Mouse (Mus musculus) heart, embryonic 12.5 days (tissue): ENCODE data around the gene Nkpd1. TPM values are rescaled to one million over a fixed set of nuclear protein-coding genes. Genes with fewer than 3 reads are reported as not detected.
A peak's percentile ranks its signal among the peaks of the same experiment; 100 is the strongest.
"Not testable (repeated sequence)": the region's sequence is repeated elsewhere in the genome, so short reads cannot be mapped to it uniquely, and the experiment has no call there.

Experiments
- ATAC-seq: fragments of 200-750 bp; cut with Nextera tagmentation; 2 replicates; pipeline ENCODE4 v1.8.0; 2017; ENCODE audit warnings: moderate TSS enrichment, moderate library complexity; ENCODE audit not compliant: insufficient number of reproducible peaks, low FRiP score
- H3K27ac ChIP-seq: fragments of 300-500 bp; sonication (generic); 2 replicates; pipeline ENCODE4 v1.5.1; 2016; ENCODE audit warnings: mild to moderate bottlenecking, moderate library complexity; ENCODE audit not compliant: poor library complexity, severe bottlenecking
- H3K27me3 ChIP-seq: fragments of 300-500 bp; sonication (generic); replicated peaks from 2 replicates; pipeline ENCODE4 v1.6.1; 2016; ENCODE audit warnings: mild to moderate bottlenecking, moderate library complexity
- H3K36me3 ChIP-seq: fragments of 300-500 bp; sonication (generic); 2 replicates; pipeline ENCODE4 v1.6.1; 2016; ENCODE audit warnings: mild to moderate bottlenecking, moderate library complexity
- H3K4me1 ChIP-seq: fragments of 300-500 bp; sonication (generic); replicated peaks from 2 replicates; pipeline ENCODE4 v1.6.1; 2016; ENCODE audit warnings: mild to moderate bottlenecking
- H3K4me2 ChIP-seq: fragments of 300-500 bp; sonication (generic); 2 replicates; pipeline ENCODE4 v1.6.1; 2016; ENCODE audit warnings: mild to moderate bottlenecking, moderate library complexity
- H3K4me3 ChIP-seq: fragments of 300-500 bp; sonication (generic); 2 replicates; pipeline ENCODE4 v1.5.1; 2016; ENCODE audit warnings: mild to moderate bottlenecking
- H3K9ac ChIP-seq: fragments of 300-500 bp; sonication (generic); 2 replicates; pipeline ENCODE4 v1.6.1; 2016; ENCODE audit warnings: mild to moderate bottlenecking, moderate library complexity
- H3K9me3 ChIP-seq: fragments of 300-500 bp; sonication (generic); replicated peaks from 2 replicates; pipeline ENCODE4 v1.6.1; 2016; ENCODE audit warnings: mild to moderate bottlenecking, moderate library complexity
- WGBS: fragments of 180-500 bp; shearing (Covaris S2); methylation state at CpG from one replicate; pipeline ENCODE4 v1.1.7; 2016; 5-methylcytosine and 5-hydroxymethylcytosine counted together
- polyA plus RNA-seq: library from polyadenylated mRNA; unstranded; fragments of >200 nt; fragmentation: Nextera tagmentation; extraction: Ambion mirVana; gene quantifications from 2 replicates; pipeline ENCODE4 v1.2.1, GENCODE M21; 2016

The Nkpd1 gene
- polyA plus RNA-seq, 1 experiment from 2014 or later: 0.08 TPM

DNA sequence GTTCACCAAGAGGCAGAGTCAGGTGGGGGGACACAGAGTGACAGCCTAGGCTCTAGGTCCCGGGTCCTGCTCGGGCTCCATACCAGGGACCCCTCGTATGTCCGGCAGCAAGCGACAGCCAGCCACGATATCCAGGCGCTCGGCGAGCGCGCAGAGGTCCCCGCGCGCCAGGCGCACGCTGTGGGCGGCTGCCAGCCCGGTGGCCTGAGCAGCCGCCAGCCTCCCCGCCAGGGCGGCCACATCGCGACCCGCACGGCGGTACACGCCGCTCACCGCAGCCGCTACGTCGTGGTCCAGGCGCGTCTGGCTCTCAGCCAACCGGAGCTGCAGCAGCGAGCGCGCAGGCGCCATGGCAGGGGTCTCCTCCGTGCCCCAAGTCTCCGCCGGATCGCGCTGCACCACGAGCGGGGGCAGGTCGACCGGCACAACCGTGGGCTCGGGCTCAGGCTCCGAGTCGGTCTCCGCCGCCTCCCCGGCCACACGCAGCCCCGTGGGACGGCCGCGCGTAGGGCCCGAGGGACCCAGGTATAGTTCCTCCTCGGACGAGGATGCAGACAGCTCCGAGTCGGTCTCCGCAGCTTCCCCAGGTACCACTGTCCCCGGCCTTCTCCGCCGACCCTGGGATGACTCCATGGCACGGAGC lies 10.5 kb upstream of the Nkpd1 start:
- no peak for ATAC-seq
- H3K9me3 ChIP-seq: no peaks in the 10 kb centered on the region
- peak overlapping the region; percentile 97 for H3K4me2 ChIP-seq
- H3K27ac ChIP-seq: no peak overlapping the region; the same call in 1 of the 2 replicates
- 1% methylated on average over 66 of the region's 71 CpGs for WGBS
- H3K9ac ChIP-seq: peak overlapping the region; percentile 83
- no peaks in the 10 kb centered on the region for H3K27me3 ChIP-seq
- H3K36me3 ChIP-seq: no peaks in the 10 kb centered on the region
- H3K4me1 ChIP-seq: peaks cover 26% of the 10 kb centered on the region
- peak overlapping the region; percentile 95 for H3K4me3 ChIP-seq

DNA sequence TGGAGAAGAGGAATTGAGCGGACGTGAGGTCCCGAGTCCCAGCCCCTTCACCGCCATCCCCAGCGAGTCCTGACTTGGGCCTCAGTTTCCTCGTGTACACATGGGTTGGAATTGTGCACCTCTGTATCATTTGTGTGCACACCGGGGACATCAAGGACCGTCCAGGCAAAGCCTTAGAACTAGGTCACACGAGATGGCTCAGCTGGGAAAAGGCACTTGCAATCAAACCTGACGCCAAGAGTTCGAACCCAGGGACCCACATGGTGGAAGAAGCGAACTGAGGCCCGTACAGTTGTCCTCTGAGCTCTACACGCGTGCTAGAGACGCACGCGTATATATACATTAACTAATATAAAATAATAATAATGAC lies 10.0 kb upstream of the Nkpd1 start:
- peak overlapping the region; percentile 97 for H3K4me2 ChIP-seq
- H3K9ac ChIP-seq: peak overlapping the region; percentile 83
- ATAC-seq: no peak
- no peaks in the 10 kb centered on the region for H3K27me3 ChIP-seq
- peak overlapping the region; percentile 95 for H3K4me3 ChIP-seq
- H3K27ac ChIP-seq: peak overlapping the region; percentile 86
- no peaks in the 10 kb centered on the region for H3K36me3 ChIP-seq
- WGBS: 3% methylated on average over 18 of the region's 18 CpGs
- H3K4me1 ChIP-seq: peaks cover 26% of the 10 kb centered on the region
- H3K9me3 ChIP-seq: no peaks in the 10 kb centered on the region

DNA sequence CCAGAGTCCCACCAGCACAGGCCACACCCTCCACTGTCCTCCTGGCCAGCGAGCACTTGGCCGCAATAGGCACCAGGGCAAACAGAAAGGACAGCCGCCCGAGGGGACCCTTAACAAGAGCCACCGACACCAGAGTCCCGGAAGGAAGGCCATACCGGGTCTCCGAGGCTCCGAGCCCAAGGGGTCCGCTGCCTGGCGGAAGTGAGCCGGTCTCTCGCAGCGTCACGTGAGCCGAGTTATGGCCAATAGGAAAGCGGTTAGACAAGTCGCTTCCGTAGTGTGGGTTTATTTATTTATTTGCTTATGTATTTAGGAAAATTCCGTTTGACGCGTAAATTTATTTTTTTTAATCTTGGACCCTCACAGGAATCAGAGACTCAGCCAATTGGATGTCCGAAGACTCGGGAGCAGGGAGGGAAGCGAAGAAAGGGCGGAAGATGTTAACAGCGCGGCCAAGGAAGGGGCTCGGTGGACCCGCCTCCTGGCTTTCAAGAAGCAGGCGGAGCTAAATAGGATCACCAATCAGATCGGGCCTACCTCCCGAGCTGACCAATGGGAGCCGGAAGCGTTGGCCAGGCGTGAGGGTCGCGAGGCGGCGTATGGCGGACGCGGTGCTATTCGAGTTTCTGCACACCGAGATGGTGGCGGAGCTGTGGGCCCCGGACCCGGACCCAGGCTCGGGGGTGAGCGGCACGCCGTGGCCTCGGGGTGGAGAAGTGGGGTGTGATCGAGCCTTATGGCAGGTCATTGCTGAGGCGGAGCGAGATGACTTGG lies 9.3 kb upstream of the Nkpd1 start, which contains the start of the genes Bloc1s3 and Trappc6a:
Gene Bloc1s3 (minus strand): TSS at position 218 of the 774 bp plus-strand sequence.
Gene Trappc6a (plus strand): TSS at position 246 of the 774 bp plus-strand sequence.
- Histone ChIP-seq H3K9me3 (no peaks in the 10 kb centered on the region), H3K4me1 (peaks cover 26% of the 10 kb centered on the region), H3K27ac (peak within 1 kb of the TSS; percentile 86), H3K36me3 (no peaks in the 10 kb centered on the region), H3K27me3 (no peaks in the 10 kb centered on the region), H3K4me3 (peak within 1 kb of the TSS; percentile 95), H3K4me2 (peak within 1 kb of the TSS; percentile 97), H3K9ac (peak within 1 kb of the TSS; percentile 95)
- under 1% methylated on average over 56 of the region's 56 CpGs for WGBS
- peak; percentile 95 for ATAC-seq

DNA sequence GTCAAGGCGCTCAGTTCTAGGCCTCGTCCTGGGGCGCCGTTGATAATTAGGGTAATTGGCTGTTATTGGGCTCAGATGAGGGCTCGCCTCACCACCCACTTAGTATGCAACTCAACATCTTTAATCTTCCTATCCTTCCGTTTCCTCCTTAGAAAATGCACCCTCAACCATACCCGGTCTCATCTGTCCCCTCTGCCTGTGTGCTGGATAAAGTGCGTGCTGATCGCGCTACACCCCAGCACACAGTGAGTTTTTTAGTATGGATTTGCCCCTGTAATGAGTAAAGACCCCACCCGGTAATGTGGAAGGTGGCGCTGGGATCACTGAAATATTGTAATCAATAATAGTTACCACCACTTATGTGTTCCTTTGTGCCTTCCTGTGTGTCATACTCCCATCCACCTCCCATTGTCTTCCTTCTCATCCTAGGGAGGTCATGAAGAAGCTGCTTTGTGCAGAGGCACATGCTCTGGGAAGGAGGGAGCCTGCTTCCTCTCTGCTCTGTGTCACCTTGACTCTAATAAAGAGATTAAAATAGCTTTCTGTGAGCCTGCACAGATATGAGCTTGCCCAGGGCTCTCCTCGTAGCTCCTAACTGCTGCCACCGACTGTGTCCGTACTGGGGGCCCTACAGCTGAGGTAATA lies 8.6 kb upstream of the Nkpd1 start:
- Histone ChIP-seq H3K27me3 (no peaks in the 10 kb centered on the region), H3K27ac (peak overlapping the region; percentile 83), H3K4me3 (peak overlapping the region; percentile 95), H3K36me3 (no peaks in the 10 kb centered on the region), H3K4me1 (peaks cover 26% of the 10 kb centered on the region), H3K9me3 (no peaks in the 10 kb centered on the region), H3K9ac (peak overlapping the region; percentile 95), H3K4me2 (peak overlapping the region; percentile 97)
- ATAC-seq: no peak
- WGBS: 2% methylated on average over 15 of the region's 15 CpGs

DNA sequence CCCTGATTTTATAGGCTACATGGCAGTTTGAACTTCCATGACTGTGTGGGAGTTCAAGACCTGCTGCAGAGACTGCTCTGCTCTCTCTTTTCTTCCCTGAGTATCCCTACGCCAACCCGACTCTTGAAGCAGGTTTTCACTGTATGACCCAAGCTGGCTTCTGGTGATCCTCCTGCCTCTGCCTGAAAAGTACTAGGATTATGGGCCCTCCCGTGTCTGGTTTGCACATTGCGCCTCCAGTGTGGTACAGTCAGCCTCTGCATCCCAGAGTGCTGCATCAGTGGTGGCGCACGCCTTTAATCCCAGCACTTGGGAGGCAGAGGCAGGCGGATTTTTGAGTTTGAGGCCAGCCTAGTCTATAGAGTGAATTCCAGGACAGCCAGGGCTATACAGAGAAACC lies 7.9 kb upstream of the Nkpd1 start:
- H3K9ac ChIP-seq: peak overlapping the region; percentile 95; the same call in 1 of the 2 replicates
- peak overlapping the region; percentile 97 for H3K4me2 ChIP-seq
- no peaks in the 10 kb centered on the region for H3K9me3 ChIP-seq
- H3K27ac ChIP-seq: peak overlapping the region; percentile 83
- no peaks in the 10 kb centered on the region for H3K36me3 ChIP-seq
- ATAC-seq: no peak
- WGBS: 90% methylated on average over 7 of the region's 7 CpGs
- peaks cover 26% of the 10 kb centered on the region for H3K4me1 ChIP-seq
- H3K4me3 ChIP-seq: peak overlapping the region; percentile 95
- 0 out of 2 replicates have a peak, but pooled peaks cover 4% of the 10 kb centered on the region for H3K27me3 ChIP-seq

DNA sequence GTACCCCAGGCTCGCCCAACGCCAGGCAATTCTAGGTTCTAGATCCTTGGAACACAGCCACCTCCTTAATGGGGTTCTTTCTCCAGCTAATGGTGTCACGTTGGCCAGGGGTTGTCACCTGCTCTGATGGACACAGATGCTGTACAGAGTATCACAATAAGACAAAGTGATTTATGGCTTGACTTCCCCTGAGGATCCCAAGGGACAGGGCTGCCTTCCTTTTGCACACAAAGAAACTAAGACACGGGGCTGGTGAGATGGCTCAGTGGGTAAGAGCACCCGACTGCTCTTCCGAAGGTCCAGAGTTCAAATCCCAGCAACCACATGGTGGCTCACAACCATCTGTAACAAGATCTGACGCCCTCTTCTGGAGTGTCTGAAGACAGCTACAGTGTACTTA lies 5.7 kb upstream of the Nkpd1 start:
- Histone ChIP-seq H3K27me3 (peaks cover 25% of the 10 kb centered on the region), H3K4me1 (peaks cover 19% of the 10 kb centered on the region)
- not testable (repeated sequence) for H3K4me3 ChIP-seq, H3K27ac ChIP-seq, H3K9me3 ChIP-seq, H3K4me2 ChIP-seq, ATAC-seq, H3K9ac ChIP-seq, H3K36me3 ChIP-seq
- 90% methylated on average over 6 of the region's 7 CpGs for WGBS

DNA sequence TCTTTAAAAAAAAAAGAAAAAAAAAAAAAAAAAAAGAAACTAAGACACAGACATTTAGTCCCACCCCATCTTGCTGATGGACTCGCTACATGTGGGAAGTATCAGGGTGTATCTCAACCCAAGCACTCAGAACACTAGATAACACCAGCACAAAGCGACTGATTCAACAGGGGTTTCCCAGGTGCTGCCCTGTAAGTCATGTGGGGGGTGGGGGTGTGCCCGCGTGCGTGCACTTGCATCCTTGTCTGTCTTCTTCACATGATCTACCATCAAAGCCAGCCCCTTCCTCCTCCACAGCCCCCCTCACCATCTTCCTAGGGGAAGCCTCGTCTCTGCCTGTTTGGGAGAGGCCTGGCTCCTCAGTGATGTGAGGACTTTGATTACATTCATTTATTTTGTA lies 5.3 kb upstream of the Nkpd1 start:
- no peaks in the 10 kb centered on the region for H3K9me3 ChIP-seq
- no peak overlapping the region for H3K4me3 ChIP-seq
- H3K27ac ChIP-seq: no peak overlapping the region
- ATAC-seq: no peak
- WGBS: 76% methylated on average over 6 of the region's 6 CpGs
- no peaks in the 10 kb centered on the region for H3K36me3 ChIP-seq
- H3K27me3 ChIP-seq: peaks cover 30% of the 10 kb centered on the region
- no peak overlapping the region for H3K9ac ChIP-seq
- H3K4me1 ChIP-seq: peaks cover 15% of the 10 kb centered on the region
- no peak overlapping the region for H3K4me2 ChIP-seq

DNA sequence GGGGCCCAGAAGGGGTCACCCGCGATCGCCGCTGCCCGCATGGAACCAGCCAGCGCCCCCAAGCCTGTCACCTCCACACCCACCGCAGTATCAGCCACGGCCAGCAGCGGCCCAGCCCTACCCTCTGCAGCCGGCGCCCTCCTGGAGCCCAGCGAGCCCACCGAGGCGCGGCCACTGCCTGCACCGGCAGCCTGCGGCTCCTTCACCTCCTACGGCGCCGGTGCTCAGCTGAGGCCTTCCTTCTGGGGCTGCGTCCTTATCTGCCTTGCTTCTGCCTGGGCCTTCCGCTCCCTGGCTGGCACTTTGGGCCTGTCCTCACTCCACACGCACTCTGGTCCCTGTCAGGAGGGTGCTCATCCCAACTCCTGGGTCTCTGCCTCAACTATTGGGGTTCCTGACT lies 2.4 kb downstream of the Nkpd1 start:
- Histone ChIP-seq H3K36me3 (no peaks in the 10 kb centered on the region), H3K4me3 (peak overlapping the region; percentile 46), H3K27me3 (peaks cover 100% of the 10 kb centered on the region), H3K9me3 (no peaks in the 10 kb centered on the region), H3K9ac (peak overlapping the region; percentile 76), H3K27ac (no peak overlapping the region), H3K4me2 (peak overlapping the region; percentile 87), H3K4me1 (peaks cover 36% of the 10 kb centered on the region)
- WGBS: 1% methylated on average over 23 of the region's 23 CpGs
- no peak for ATAC-seq

DNA sequence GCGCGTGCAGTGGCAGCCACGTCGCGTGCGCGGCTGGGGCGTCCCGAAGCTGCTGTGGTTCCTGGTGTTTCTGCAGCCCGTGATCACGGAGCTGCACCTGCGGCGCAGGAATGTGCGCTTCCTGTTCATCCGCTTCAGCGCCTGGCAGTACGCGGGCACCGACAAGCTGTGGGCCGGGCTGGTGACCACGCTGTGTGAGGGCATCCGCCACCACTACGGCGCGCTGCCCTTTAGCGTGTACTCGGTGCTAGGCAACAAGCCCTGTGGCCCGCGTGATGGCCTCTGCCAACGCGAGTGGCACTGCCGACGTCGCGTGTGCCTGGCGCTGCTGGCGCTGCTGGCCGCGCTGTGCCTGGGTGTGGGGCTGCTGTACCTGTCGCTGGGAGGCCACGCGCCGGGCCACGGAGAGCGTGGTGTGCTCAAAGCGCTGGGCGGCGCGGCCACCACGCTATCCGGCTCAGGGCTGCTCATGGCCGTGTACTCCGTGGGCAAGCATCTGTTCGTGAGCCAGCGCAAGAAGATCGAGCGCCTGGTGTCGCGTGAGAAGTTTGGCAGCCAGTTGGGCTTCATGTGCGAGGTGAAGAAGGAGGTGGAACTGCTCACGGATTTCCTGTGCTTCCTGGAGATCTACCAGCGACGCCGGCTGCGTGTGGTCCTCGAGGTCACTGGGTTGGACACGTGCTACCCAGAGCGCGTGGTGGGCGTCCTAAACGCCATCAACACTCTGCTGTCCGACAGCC lies 5.5 kb downstream of the Nkpd1 start:
- 15% methylated on average over 72 of the region's 72 CpGs for WGBS
- H3K36me3 ChIP-seq: no peaks in the 10 kb centered on the region
- H3K9ac ChIP-seq: peak overlapping the region; percentile 65
- peak overlapping the region; percentile 78 for H3K4me2 ChIP-seq
- ATAC-seq: 0 out of 2 replicates have a peak, but pooled peaks have one; percentile 4
- H3K27me3 ChIP-seq: peaks cover 83% of the 10 kb centered on the region
- H3K27ac ChIP-seq: no peak overlapping the region
- H3K4me1 ChIP-seq: peaks cover 31% of the 10 kb centered on the region
- H3K4me3 ChIP-seq: peak overlapping the region; percentile 41
- H3K9me3 ChIP-seq: no peaks in the 10 kb centered on the region

DNA sequence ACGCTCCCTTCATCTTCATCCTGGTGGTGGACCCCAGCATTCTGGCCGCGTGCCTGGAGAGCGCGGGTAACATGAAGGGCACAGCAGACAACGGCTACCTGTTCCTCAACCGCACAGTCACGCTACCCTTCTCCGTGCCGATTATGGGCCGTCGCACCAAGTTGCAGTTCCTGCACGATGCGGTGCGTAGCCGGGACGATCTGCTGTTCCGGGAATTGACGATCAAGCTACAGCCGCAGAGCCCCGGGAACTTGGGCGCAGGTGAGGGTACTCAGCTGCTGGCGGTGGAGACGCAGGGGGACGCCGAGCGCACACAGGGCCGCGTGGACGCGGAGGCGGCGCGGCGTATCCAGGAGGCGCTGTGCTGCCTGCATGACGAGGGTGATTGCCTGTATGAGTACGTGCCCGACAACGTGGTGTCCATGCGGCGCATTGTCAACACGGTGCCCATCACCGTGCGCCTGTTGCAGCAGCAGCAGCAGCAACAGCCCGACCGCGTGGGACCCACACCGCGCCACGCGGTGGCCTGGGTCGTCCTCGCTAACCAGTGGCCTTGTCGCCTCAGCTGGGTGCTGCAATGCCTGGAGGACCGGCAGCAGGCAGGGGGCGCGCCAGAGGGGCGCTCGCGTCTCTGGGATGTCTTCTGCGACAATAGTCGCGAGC lies 6.2 kb downstream of the Nkpd1 start:
- Histone ChIP-seq H3K36me3 (peaks cover 7% of the 10 kb centered on the region), H3K9me3 (no peaks in the 10 kb centered on the region), H3K4me3 (peak overlapping the region; percentile 41), H3K4me2 (peak overlapping the region; percentile 78), H3K27ac (no peak overlapping the region), H3K9ac (peak overlapping the region; percentile 65), H3K4me1 (peaks cover 31% of the 10 kb centered on the region), H3K27me3 (peaks cover 76% of the 10 kb centered on the region)
- 3% methylated on average over 64 of the region's 64 CpGs for WGBS
- peak; percentile 29; the same call in 1 of the 2 replicates for ATAC-seq
